Mouse (Mus musculus): ENCODE results near the gene Washc2. TPM values are rescaled to one million over a fixed set of nuclear protein-coding genes. Genes with fewer than 3 reads are reported as not detected.

Gene Washc2
- polyA plus RNA-seq, 1 experiment from 2014 or later: 58.8 TPM

- Histone ChIP-seq H3K27ac (ENCODE audit: low read depth, low read length) (peak overlapping the region; percentile 3; the same call in 1 of the 2 replicates), H3K9ac (ENCODE audit: low read depth, low read length) (no peak overlapping the region), H3K4me1 (replicated peaks; ENCODE audit: control insufficient read depth, insufficient read depth, low read length) (no peaks in the 10 kb centered on the region), H3K9me3 (ENCODE audit: control insufficient read depth, low read length) (no peaks in the 10 kb centered on the region), H3K27me3 (ENCODE audit: control insufficient read depth, insufficient read depth, low read length) (no peaks in the 10 kb centered on the region), H3K36me3 (ENCODE audit: control insufficient read depth, insufficient read depth, low read length) (no peaks in the 10 kb centered on the region), H3K4me2 (replicated peaks; ENCODE audit: low read depth, low read length) (peak overlapping the region; percentile 25), H3K4me3 (ENCODE audit: low read depth, low read length) (0 out of 2 replicates have a peak overlapping the region, but pooled peaks have one; percentile 8)
- peak; percentile 55 for ATAC-seq (ENCODE audit: low FRiP score)
- DNase-seq (ENCODE audit: low spot score): peak; percentile 74
- 17% methylated on average over 11 of the region's 11 CpGs for WGBS
Observed at GRCm38 (mm10) chr6:116266273-116267109, 58.7 kb downstream of the Washc2 start.

- ATAC-seq (ENCODE audit: low FRiP score) (no peak), DNase-seq (ENCODE audit: low spot score) (no peak)
- no peaks in the 10 kb centered on the region for H3K4me1 ChIP-seq (replicated peaks; ENCODE audit: control insufficient read depth, insufficient read depth, low read length)
- H3K9me3 ChIP-seq (ENCODE audit: control insufficient read depth, low read length): no peaks in the 10 kb centered on the region
- no peaks in the 10 kb centered on the region for H3K36me3 ChIP-seq (ENCODE audit: control insufficient read depth, insufficient read depth, low read length)
- H3K9ac ChIP-seq (ENCODE audit: low read depth, low read length): no peak overlapping the region
- H3K27me3 ChIP-seq (ENCODE audit: control insufficient read depth, insufficient read depth, low read length): no peaks in the 10 kb centered on the region
- H3K4me2 ChIP-seq (replicated peaks; ENCODE audit: low read depth, low read length): no peak overlapping the region
- H3K4me3 ChIP-seq (ENCODE audit: low read depth, low read length): no peak overlapping the region
- 90% methylated on average over 1 of the region's 1 CpGs for WGBS
- H3K27ac ChIP-seq (ENCODE audit: low read depth, low read length): no peak overlapping the region
Observed at GRCm38 (mm10) chr6:116267110-116267423, 59.2 kb downstream of the Washc2 start.

- no peaks in the 10 kb centered on the region for H3K36me3 ChIP-seq (ENCODE audit: control insufficient read depth, insufficient read depth, low read length)
- H3K4me1 ChIP-seq (replicated peaks; ENCODE audit: control insufficient read depth, insufficient read depth, low read length): no peaks in the 10 kb centered on the region
- no peak overlapping the region for H3K4me2 ChIP-seq (replicated peaks; ENCODE audit: low read depth, low read length)
- ATAC-seq (ENCODE audit: low FRiP score): no peak
- H3K9ac ChIP-seq (ENCODE audit: low read depth, low read length): no peak overlapping the region
- H3K27me3 ChIP-seq (ENCODE audit: control insufficient read depth, insufficient read depth, low read length): no peaks in the 10 kb centered on the region
- H3K4me3 ChIP-seq (ENCODE audit: low read depth, low read length): no peak overlapping the region
- H3K27ac ChIP-seq (ENCODE audit: low read depth, low read length): no peak overlapping the region
- WGBS: 79% methylated on average over 4 of the region's 4 CpGs
- no peaks in the 10 kb centered on the region for H3K9me3 ChIP-seq (ENCODE audit: control insufficient read depth, low read length)
- DNase-seq (ENCODE audit: low spot score): no peak
Observed at GRCm38 (mm10) chr6:116275695-116276094, 67.9 kb downstream of the Washc2 start.

- no peak for ATAC-seq (ENCODE audit: low FRiP score)
- H3K4me3 ChIP-seq (ENCODE audit: low read depth, low read length): no peak overlapping the region
Observed at GRCm38 (mm10) chr6:116278679-116279317, 71.0 kb downstream of the Washc2 start.

GRCm38 (mm10) chr6:116281014-116281413 is 73.2 kb downstream of the Washc2 start:
- 95% methylated on average over 13 of the region's 13 CpGs for WGBS
- no peak for ATAC-seq (ENCODE audit: low FRiP score)
- no peaks in the 10 kb centered on the region for H3K4me1 ChIP-seq (replicated peaks; ENCODE audit: control insufficient read depth, insufficient read depth, low read length)

More at GRCm38 (mm10) chr6:116278679-116279317, 71.0 kb downstream of the Washc2 start:
- 76% methylated on average over 5 of the region's 5 CpGs for WGBS
- DNase-seq (ENCODE audit: low spot score): no peak
- H3K4me2 ChIP-seq (replicated peaks; ENCODE audit: low read depth, low read length): no peak overlapping the region
- H3K9me3 ChIP-seq (ENCODE audit: control insufficient read depth, low read length): no peaks in the 10 kb centered on the region
- no peak overlapping the region for H3K27ac ChIP-seq (ENCODE audit: low read depth, low read length)
- H3K27me3 ChIP-seq (ENCODE audit: control insufficient read depth, insufficient read depth, low read length): no peaks in the 10 kb centered on the region
- no peak overlapping the region for H3K9ac ChIP-seq (ENCODE audit: low read depth, low read length)
- no peaks in the 10 kb centered on the region for H3K36me3 ChIP-seq (ENCODE audit: control insufficient read depth, insufficient read depth, low read length)
- H3K4me1 ChIP-seq (replicated peaks; ENCODE audit: control insufficient read depth, insufficient read depth, low read length): no peaks in the 10 kb centered on the region

GRCm38 (mm10) chr6:116282546-116282945 is 74.7 kb downstream of the Washc2 start:
- H3K36me3 ChIP-seq (ENCODE audit: control insufficient read depth, insufficient read depth, low read length): no peaks in the 10 kb centered on the region
- no peaks in the 10 kb centered on the region for H3K27me3 ChIP-seq (ENCODE audit: control insufficient read depth, insufficient read depth, low read length)
- no peak overlapping the region for H3K4me3 ChIP-seq (ENCODE audit: low read depth, low read length)
- no peaks in the 10 kb centered on the region for H3K4me1 ChIP-seq (replicated peaks; ENCODE audit: control insufficient read depth, insufficient read depth, low read length)
- H3K27ac ChIP-seq (ENCODE audit: low read depth, low read length): no peak overlapping the region
- H3K4me2 ChIP-seq (replicated peaks; ENCODE audit: low read depth, low read length): no peak overlapping the region
- no peaks in the 10 kb centered on the region for H3K9me3 ChIP-seq (ENCODE audit: control insufficient read depth, low read length)
- ATAC-seq (ENCODE audit: low FRiP score): no peak
- WGBS: 53% methylated on average over 4 of the region's 4 CpGs
- DNase-seq (ENCODE audit: low spot score): peak; percentile 25
- no peak overlapping the region for H3K9ac ChIP-seq (ENCODE audit: low read depth, low read length)

More at GRCm38 (mm10) chr6:116281014-116281413, 73.2 kb downstream of the Washc2 start:
- no peak overlapping the region for H3K27ac ChIP-seq (ENCODE audit: low read depth, low read length)
- DNase-seq (ENCODE audit: low spot score): no peak
- H3K4me2 ChIP-seq (replicated peaks; ENCODE audit: low read depth, low read length): no peak overlapping the region
- H3K9ac ChIP-seq (ENCODE audit: low read depth, low read length): no peak overlapping the region
- H3K27me3 ChIP-seq (ENCODE audit: control insufficient read depth, insufficient read depth, low read length): no peaks in the 10 kb centered on the region
- H3K36me3 ChIP-seq (ENCODE audit: control insufficient read depth, insufficient read depth, low read length): no peaks in the 10 kb centered on the region
- H3K9me3 ChIP-seq (ENCODE audit: control insufficient read depth, low read length): no peaks in the 10 kb centered on the region
- no peak overlapping the region for H3K4me3 ChIP-seq (ENCODE audit: low read depth, low read length)

- H3K4me3 ChIP-seq (ENCODE audit: low read depth, low read length): no peak overlapping the region
- no peak overlapping the region for H3K4me2 ChIP-seq (replicated peaks; ENCODE audit: low read depth, low read length)
- no peaks in the 10 kb centered on the region for H3K4me1 ChIP-seq (replicated peaks; ENCODE audit: control insufficient read depth, insufficient read depth, low read length)
- H3K27me3 ChIP-seq (ENCODE audit: control insufficient read depth, insufficient read depth, low read length): no peaks in the 10 kb centered on the region
- 65% methylated on average over 3 of the region's 3 CpGs for WGBS
- DNase-seq (ENCODE audit: low spot score) (no peak), ATAC-seq (ENCODE audit: low FRiP score) (no peak)
- no peaks in the 10 kb centered on the region for H3K9me3 ChIP-seq (ENCODE audit: control insufficient read depth, low read length)
- H3K9ac ChIP-seq (ENCODE audit: low read depth, low read length): no peak overlapping the region
- H3K36me3 ChIP-seq (ENCODE audit: control insufficient read depth, insufficient read depth, low read length): no peaks in the 10 kb centered on the region
- H3K27ac ChIP-seq (ENCODE audit: low read depth, low read length): no peak overlapping the region
Observed at GRCm38 (mm10) chr6:116283280-116283679, 75.4 kb downstream of the Washc2 start.

GRCm38 (mm10) chr6:116286321-116286720 is 78.5 kb downstream of the Washc2 start:
- no peak overlapping the region for H3K27ac ChIP-seq (ENCODE audit: low read depth, low read length)
- 93% methylated on average over 4 of the region's 4 CpGs for WGBS
- no peaks in the 10 kb centered on the region for H3K27me3 ChIP-seq (ENCODE audit: control insufficient read depth, insufficient read depth, low read length)
- DNase-seq (ENCODE audit: low spot score): no peak
- H3K9ac ChIP-seq (ENCODE audit: low read depth, low read length): no peak overlapping the region
- H3K4me2 ChIP-seq (replicated peaks; ENCODE audit: low read depth, low read length): no peak overlapping the region
- no peaks in the 10 kb centered on the region for H3K9me3 ChIP-seq (ENCODE audit: control insufficient read depth, low read length)
- H3K4me3 ChIP-seq (ENCODE audit: low read depth, low read length): no peak overlapping the region
- H3K36me3 ChIP-seq (ENCODE audit: control insufficient read depth, insufficient read depth, low read length): no peaks in the 10 kb centered on the region
- H3K4me1 ChIP-seq (replicated peaks; ENCODE audit: control insufficient read depth, insufficient read depth, low read length): no peaks in the 10 kb centered on the region
- ATAC-seq (ENCODE audit: low FRiP score): no peak

All from hindbrain, embryonic 11.5 days (tissue).